ENCODE assay signal across 11 mouse cellular contexts in genomic region chr6:90787036-90787435, GRCm38 (mm10).
DNase-seq lines count a peak whose midpoint lies in the region; ATAC-seq lines count a peak whose summit lies in the region.
"Had no signal": no experiment of that assay in that cellular context is flagged by ENCODE, and none has a peak within 500 bp of the region (broad histone marks: within the 10 kb centered on the region; RNA-seq: fewer than 3 reads in every experiment).

No protein-coding gene starts in this region.

- ATAC-seq in cerebellum, adult (ENCODE audit: insufficient number of reproducible peaks, low FRiP score, low TSS enrichment) = no peak
- ATAC-seq in midbrain, embryonic 13.5 days = no peak

- peak; percentile 34 for DNase-seq in cerebellum, adult 8-10 months
- peak; percentile 10 for DNase-seq in A20 (ENCODE audit: low read depth, low spot score)
- no peak for DNase-seq in hindbrain, embryonic 10.5 days (ENCODE audit: low spot score)
- DNase-seq in ovary, postnatal 10 days (ENCODE audit: low spot score) = no peak
- DNase-seq in heart, adult 11 months = no peak
- no peak for DNase-seq in frontal cortex, postnatal 14 days (ENCODE audit: low spot score in 2 of 2)
- DNase-seq: kidney, adult 2 months; liver, embryonic 13.5 days; right cerebral cortex, adult 18-20 months had no signal

- no peak overlapping the region for H3K9ac ChIP-seq in midbrain, embryonic 13.5 days (replicated peaks)
- H3K9ac ChIP-seq: liver, embryonic 13.5 days had no signal

- H3K4me3 ChIP-seq in hindbrain, embryonic 10.5 days = no peak overlapping the region
- no peak overlapping the region for H3K4me3 ChIP-seq in midbrain, embryonic 13.5 days (replicated peaks)
- H3K4me3 ChIP-seq: liver, embryonic 13.5 days had no signal

- no peaks in the 10 kb centered on the region for H3K27me3 ChIP-seq in hindbrain, embryonic 10.5 days (ENCODE audit: insufficient read depth, poor library complexity, severe bottlenecking)
- no peaks in the 10 kb centered on the region for H3K27me3 ChIP-seq in midbrain, embryonic 13.5 days

- no peaks in the 10 kb centered on the region for H3K36me3 ChIP-seq in hindbrain, embryonic 10.5 days
- no peaks in the 10 kb centered on the region for H3K36me3 ChIP-seq in midbrain, embryonic 13.5 days
- H3K36me3 ChIP-seq: liver, embryonic 13.5 days had no signal

- H3K9me3 ChIP-seq in hindbrain, embryonic 10.5 days = no peaks in the 10 kb centered on the region
- no peaks in the 10 kb centered on the region for H3K9me3 ChIP-seq in midbrain, embryonic 13.5 days
- H3K9me3 ChIP-seq: liver, embryonic 13.5 days had no signal

- H3K4me2 ChIP-seq in midbrain, embryonic 13.5 days (replicated peaks) = peak overlapping the region; percentile 12; the same call in 1 of the 2 replicates
- H3K4me2 ChIP-seq: liver, embryonic 13.5 days had no signal

- H3K4me1 ChIP-seq in hindbrain, embryonic 10.5 days (replicated peaks) = peaks cover 55% of the 10 kb centered on the region
- peaks cover 53% of the 10 kb centered on the region for H3K4me1 ChIP-seq in midbrain, embryonic 13.5 days (replicated peaks)

- peak overlapping the region; percentile 78 for H3K27ac ChIP-seq in hindbrain, embryonic 10.5 days
- H3K27ac ChIP-seq in midbrain, embryonic 13.5 days = peak overlapping the region; percentile 83
- H3K27ac ChIP-seq: liver, embryonic 13.5 days had no signal

- WGBS in hindbrain, embryonic 10.5 days = 63% methylated on average over 6 of the region's 6 CpGs
- WGBS in midbrain, embryonic 13.5 days = 37% methylated on average over 6 of the region's 6 CpGs

Comparison
In these comparisons a context has a peak if more than half of its experiments do, and no peak if none do; other contexts are left out.
1. DNase-seq: peak in cerebellum, adult 8-10 months (single experiment) and A20 (single experiment); none in hindbrain, embryonic 10.5 days (single experiment), ovary, postnatal 10 days (single experiment), heart, adult 11 months (single experiment) and frontal cortex, postnatal 14 days (0 of 2).